Mouse (Mus musculus) kidney, postnatal 0 days (tissue): Measurements from ENCODE around the gene BC048671. TPM values are rescaled to one million over a fixed set of nuclear protein-coding genes. Genes with fewer than 3 reads are reported as not detected.

Experiments used
- ATAC-seq: fragments of 200-750 bp; cut with Nextera tagmentation; replicated peaks from 2 replicates; pipeline ENCODE4 v1.8.0; 2017; ENCODE audit warnings: low read depth, moderate number of reproducible peaks, moderate TSS enrichment, moderate library complexity; ENCODE audit not compliant: low FRiP score
- DNase-seq: peaks from one replicate; pipeline ENCODE4 v3.0.0-alpha.2; 2016; ENCODE audit warnings: low spot score
- H3K27ac ChIP-seq: fragments of 300-500 bp; sonication (generic); 2 replicates; pipeline ENCODE4 v1.5.1; 2014; ENCODE audit warnings: mild to moderate bottlenecking
- H3K27me3 ChIP-seq: fragments of 300-500 bp; sonication (generic); 2 replicates; pipeline ENCODE4 v1.6.1; 2014; ENCODE audit warnings: low read length, mixed read lengths; ENCODE audit not compliant: insufficient read depth
- H3K36me3 ChIP-seq: fragments of 300-500 bp; sonication (generic); 2 replicates; pipeline ENCODE4 v1.6.1; 2014; ENCODE audit warnings: low read length, mixed read lengths; ENCODE audit not compliant: insufficient read depth
- H3K4me1 ChIP-seq: fragments of 300-500 bp; sonication (generic); replicated peaks from 2 replicates; pipeline ENCODE4 v1.6.1; 2014; ENCODE audit warnings: antibody characterized with exemption, low read length, mixed read lengths; ENCODE audit not compliant: insufficient read depth
- H3K4me2 ChIP-seq: fragments of 300-500 bp; sonication (generic); 2 replicates; pipeline ENCODE4 v1.6.1; 2014; ENCODE audit warnings: mild to moderate bottlenecking, low read length, moderate library complexity, mixed read lengths
- H3K4me3 ChIP-seq: fragments of 300-500 bp; sonication (generic); replicated peaks from 2 replicates; pipeline ENCODE4 v1.5.1; 2014; ENCODE audit warnings: low read depth, low read length
- H3K9ac ChIP-seq: fragments of 300-500 bp; sonication (generic); 2 replicates; pipeline ENCODE4 v1.6.1; 2014; ENCODE audit warnings: low read depth, low read length
- H3K9me3 ChIP-seq: fragments of 300-500 bp; sonication (generic); replicated peaks from 2 replicates; pipeline ENCODE4 v1.6.1; 2016; ENCODE audit warnings: low read length, inconsistent platforms, mixed read lengths
- CTCF ChIP-seq: IDR thresholded peaks from 2 replicates; pipeline ENCODE4 v1.5.1; 2016; ENCODE audit warnings: antibody characterized with exemption, low read depth, mild to moderate bottlenecking, moderate library complexity
- WGBS: fragments of 180-500 bp; shearing (Covaris S2); extraction: QIAGEN DNeasy Blood & Tissue Kit; methylation state at CpG from one replicate; pipeline ENCODE4 v1.1.7; 2014; 5-methylcytosine and 5-hydroxymethylcytosine counted together
- polyA plus RNA-seq: library from polyadenylated mRNA; unstranded; fragments of >200 nt; fragmentation: Nextera tagmentation; extraction: Ambion mirVana; gene quantifications from 2 replicates; pipeline ENCODE4 v1.2.1, GENCODE M21; 2015

The BC048671 gene
- not detected in 2 replicates for polyA plus RNA-seq

- Histone ChIP-seq H3K4me2 (no peak within 1 kb of the TSS), H3K4me3 (no peak within 1 kb of the TSS), H3K4me1 (no peaks in the 10 kb centered on the region), H3K9ac (no peak within 1 kb of the TSS), H3K9me3 (no peaks in the 10 kb centered on the region), H3K36me3 (no peaks in the 10 kb centered on the region), H3K27me3 (no peaks in the 10 kb centered on the region), H3K27ac (no peak within 1 kb of the TSS)
- TF ChIP-seq CTCF = no peak
- no peak for ATAC-seq
- 85% methylated on average over 1 of the region's 1 CpGs for WGBS
- no peak for DNase-seq
These were observed at the start of gene BC048671 for GRCm38 (mm10) chr6:90300919-90301318. Gene BC048671 (plus strand): TSS chr6:90301219.

GRCm38 (mm10) chr6:90288265-90288664 lies 12.8 kb upstream of the BC048671 start:
- H3K27ac ChIP-seq = no peak overlapping the region
- 54% methylated on average over 12 of the region's 12 CpGs for WGBS
- TF ChIP-seq CTCF = peak; percentile 66
- no peaks in the 10 kb centered on the region for H3K27me3 ChIP-seq
- H3K36me3 ChIP-seq = no peaks in the 10 kb centered on the region
- H3K9me3 ChIP-seq = no peaks in the 10 kb centered on the region
- no peaks in the 10 kb centered on the region for H3K4me1 ChIP-seq
- ATAC-seq (no peak), DNase-seq (peak; percentile 38)
- H3K4me2 ChIP-seq = no peak overlapping the region
- no peak overlapping the region for H3K4me3 ChIP-seq
- H3K9ac ChIP-seq = no peak overlapping the region

GRCm38 (mm10) chr6:90306315-90306975 lies 5.4 kb downstream of the BC048671 start:
- H3K4me3 ChIP-seq = no peak overlapping the region
- no peaks in the 10 kb centered on the region for H3K9me3 ChIP-seq
- no peak overlapping the region for H3K4me2 ChIP-seq
- TF ChIP-seq CTCF = no peak
- no peaks in the 10 kb centered on the region for H3K27me3 ChIP-seq
- ATAC-seq (no peak), DNase-seq (no peak)
- no peak overlapping the region for H3K27ac ChIP-seq
- WGBS = 73% methylated on average over 6 of the region's 6 CpGs
- H3K9ac ChIP-seq = no peak overlapping the region
- H3K36me3 ChIP-seq = no peaks in the 10 kb centered on the region
- no peaks in the 10 kb centered on the region for H3K4me1 ChIP-seq

GRCm38 (mm10) chr6:90308839-90309778 lies 8.1 kb downstream of the BC048671 start:
- H3K27ac ChIP-seq = no peak overlapping the region
- no peaks in the 10 kb centered on the region for H3K9me3 ChIP-seq
- no peak overlapping the region for H3K4me2 ChIP-seq
- H3K4me1 ChIP-seq = no peaks in the 10 kb centered on the region
- no peaks in the 10 kb centered on the region for H3K36me3 ChIP-seq
- 89% methylated on average over 87 of the region's 87 CpGs for whole genome bisulfite sequencing
- DNase-seq = no peak
- no peak overlapping the region for H3K4me3 ChIP-seq
- no peaks in the 10 kb centered on the region for H3K27me3 ChIP-seq
- H3K9ac ChIP-seq = no peak overlapping the region
- TF ChIP-seq CTCF = no peak
- ATAC-seq = peak; percentile 52; the same call in 1 of the 2 replicates

- WGBS = 87% methylated on average over 5 of the region's 5 CpGs
- Histone ChIP-seq H3K9ac (no peak overlapping the region), H3K36me3 (no peaks in the 10 kb centered on the region), H3K4me1 (no peaks in the 10 kb centered on the region), H3K4me3 (no peak overlapping the region), H3K4me2 (no peak overlapping the region), H3K9me3 (no peaks in the 10 kb centered on the region), H3K27me3 (no peaks in the 10 kb centered on the region), H3K27ac (no peak overlapping the region)
- TF ChIP-seq CTCF = no peak
- DNase-seq (no peak), ATAC-seq (no peak)
These were observed 14.9 kb downstream of the BC048671 start for GRCm38 (mm10) chr6:90315961-90316360.

GRCm38 (mm10) chr6:90317510-90318258 lies 16.7 kb downstream of the BC048671 start:
- ATAC-seq (no peak), DNase-seq (no peak)
- no peaks in the 10 kb centered on the region for H3K27me3 ChIP-seq
- no peak overlapping the region for H3K27ac ChIP-seq
- no peak overlapping the region for H3K4me3 ChIP-seq
- no peak for TF ChIP-seq CTCF
- no peaks in the 10 kb centered on the region for H3K36me3 ChIP-seq
- H3K9ac ChIP-seq = no peak overlapping the region
- no peaks in the 10 kb centered on the region for H3K4me1 ChIP-seq
- H3K9me3 ChIP-seq = no peaks in the 10 kb centered on the region
- H3K4me2 ChIP-seq = no peak overlapping the region
- 71% methylated on average over 2 of the region's 2 CpGs for WGBS
